Mouse (Mus musculus): ENCODE measurements around the gene Ube2j2. TPM values are rescaled to one million over a fixed set of nuclear protein-coding genes. Genes with fewer than 3 reads are reported as not detected.
A peak's percentile ranks its signal among the peaks of the same experiment; 100 is the strongest.

The Ube2j2 gene
- polyA plus RNA-seq, 1 experiment from 2014 or later: 91.6 TPM

DNA sequence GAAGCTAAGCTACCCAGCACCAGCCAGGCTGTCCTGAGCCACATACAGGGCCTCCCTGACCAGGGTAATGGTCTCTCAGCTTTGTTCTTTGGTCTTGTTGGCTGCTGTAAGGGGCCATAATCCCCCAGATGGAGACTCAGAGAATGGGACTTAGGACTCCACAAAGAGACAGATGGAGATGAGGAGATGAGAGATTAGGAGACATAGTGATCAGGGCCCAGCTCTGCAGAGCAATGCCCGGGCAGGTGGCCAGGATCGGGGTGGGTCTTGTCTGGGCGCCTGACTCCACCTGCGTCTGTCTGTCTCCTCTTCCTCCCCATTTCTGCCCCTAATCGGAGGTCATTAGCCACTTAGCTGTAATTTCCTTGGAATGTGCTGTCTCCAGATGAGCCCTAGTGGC is 26.7 kb downstream of the Ube2j2 start:
- no peak overlapping the region for H3K9ac ChIP-seq (ENCODE audit: low read depth, low read length)
- ATAC-seq (replicated peaks; ENCODE audit: insufficient number of reproducible peaks, low FRiP score, low TSS enrichment): no peak
- no peak overlapping the region for H3K4me3 ChIP-seq (ENCODE audit: low read depth, low read length)
- no peaks in the 10 kb centered on the region for H3K27me3 ChIP-seq (ENCODE audit: control insufficient read depth, insufficient read depth, low read length)
- H3K4me2 ChIP-seq: no peak overlapping the region
- no peaks in the 10 kb centered on the region; the same call in 1 of the 2 replicates for H3K36me3 ChIP-seq (ENCODE audit: control insufficient read depth, insufficient read depth, low read length)
- 78% methylated on average over 5 of the region's 5 CpGs for WGBS (ENCODE audit: insufficient replicate concordance)
- no peaks in the 10 kb centered on the region for H3K9me3 ChIP-seq (replicated peaks; ENCODE audit: control insufficient read depth, low read length)
- H3K4me1 ChIP-seq (ENCODE audit: control insufficient read depth, insufficient read depth, low read length): no peaks in the 10 kb centered on the region
- no peak overlapping the region for H3K27ac ChIP-seq (ENCODE audit: low read depth, low read length)

DNA sequence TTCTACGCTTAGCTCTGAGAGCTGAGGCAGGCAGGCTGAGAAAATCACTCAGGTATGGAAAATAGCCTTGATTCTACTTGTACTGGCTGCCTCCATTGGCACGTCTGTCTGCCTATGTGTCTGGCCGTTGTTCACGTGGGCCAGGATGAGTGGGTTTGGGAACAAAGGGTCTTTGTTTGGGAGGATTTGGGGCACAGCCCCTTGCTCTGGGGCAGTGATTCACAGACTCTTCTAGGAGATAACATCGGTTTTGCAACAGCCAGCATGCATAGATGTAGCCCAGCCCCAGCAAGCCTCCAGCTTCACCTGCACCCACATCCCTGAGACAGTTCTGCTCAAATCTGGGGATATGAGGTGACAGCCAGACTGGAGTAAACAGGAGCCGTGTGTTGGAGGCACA is 29.0 kb downstream of the Ube2j2 start:
- Histone ChIP-seq H3K9ac (ENCODE audit: low read depth, low read length) (no peak overlapping the region), H3K4me1 (ENCODE audit: control insufficient read depth, insufficient read depth, low read length) (no peaks in the 10 kb centered on the region), H3K27ac (ENCODE audit: low read depth, low read length) (no peak overlapping the region), H3K27me3 (ENCODE audit: control insufficient read depth, insufficient read depth, low read length) (no peaks in the 10 kb centered on the region), H3K36me3 (ENCODE audit: control insufficient read depth, insufficient read depth, low read length) (no peaks in the 10 kb centered on the region), H3K4me3 (ENCODE audit: low read depth, low read length) (no peak overlapping the region), H3K4me2 (no peak overlapping the region), H3K9me3 (replicated peaks; ENCODE audit: control insufficient read depth, low read length) (no peaks in the 10 kb centered on the region)
- no peak for ATAC-seq (replicated peaks; ENCODE audit: insufficient number of reproducible peaks, low FRiP score, low TSS enrichment)
- WGBS (ENCODE audit: insufficient replicate concordance): 78% methylated on average over 6 of the region's 6 CpGs

DNA sequence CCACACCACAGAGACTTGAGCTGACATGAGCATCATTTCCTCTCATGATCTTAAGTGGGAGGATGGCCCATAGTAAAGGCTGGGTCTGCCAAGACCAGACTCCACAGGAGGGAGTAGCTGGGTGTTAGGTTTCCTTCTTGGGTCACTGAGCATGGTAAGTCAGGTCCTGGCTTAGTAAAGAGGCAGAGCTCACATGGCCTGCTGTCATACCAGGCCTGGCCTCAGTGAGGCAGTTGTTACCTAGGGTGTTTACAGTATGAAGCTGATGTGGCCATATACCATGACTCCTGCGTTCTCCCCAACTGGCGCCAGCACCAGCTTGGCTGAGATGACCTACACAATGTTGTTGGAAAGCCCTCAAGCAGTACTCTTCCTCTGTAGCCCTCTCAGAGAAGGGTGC is 29.6 kb downstream of the Ube2j2 start:
- Histone ChIP-seq H3K4me1 (ENCODE audit: control insufficient read depth, insufficient read depth, low read length) (no peaks in the 10 kb centered on the region), H3K9ac (ENCODE audit: low read depth, low read length) (no peak overlapping the region), H3K36me3 (ENCODE audit: control insufficient read depth, insufficient read depth, low read length) (no peaks in the 10 kb centered on the region), H3K9me3 (replicated peaks; ENCODE audit: control insufficient read depth, low read length) (no peaks in the 10 kb centered on the region), H3K4me3 (ENCODE audit: low read depth, low read length) (no peak overlapping the region), H3K4me2 (no peak overlapping the region), H3K27me3 (ENCODE audit: control insufficient read depth, insufficient read depth, low read length) (no peaks in the 10 kb centered on the region), H3K27ac (ENCODE audit: low read depth, low read length) (no peak overlapping the region)
- no peak for ATAC-seq (replicated peaks; ENCODE audit: insufficient number of reproducible peaks, low FRiP score, low TSS enrichment)
- WGBS (ENCODE audit: insufficient replicate concordance): 76% methylated on average over 2 of the region's 2 CpGs

DNA sequence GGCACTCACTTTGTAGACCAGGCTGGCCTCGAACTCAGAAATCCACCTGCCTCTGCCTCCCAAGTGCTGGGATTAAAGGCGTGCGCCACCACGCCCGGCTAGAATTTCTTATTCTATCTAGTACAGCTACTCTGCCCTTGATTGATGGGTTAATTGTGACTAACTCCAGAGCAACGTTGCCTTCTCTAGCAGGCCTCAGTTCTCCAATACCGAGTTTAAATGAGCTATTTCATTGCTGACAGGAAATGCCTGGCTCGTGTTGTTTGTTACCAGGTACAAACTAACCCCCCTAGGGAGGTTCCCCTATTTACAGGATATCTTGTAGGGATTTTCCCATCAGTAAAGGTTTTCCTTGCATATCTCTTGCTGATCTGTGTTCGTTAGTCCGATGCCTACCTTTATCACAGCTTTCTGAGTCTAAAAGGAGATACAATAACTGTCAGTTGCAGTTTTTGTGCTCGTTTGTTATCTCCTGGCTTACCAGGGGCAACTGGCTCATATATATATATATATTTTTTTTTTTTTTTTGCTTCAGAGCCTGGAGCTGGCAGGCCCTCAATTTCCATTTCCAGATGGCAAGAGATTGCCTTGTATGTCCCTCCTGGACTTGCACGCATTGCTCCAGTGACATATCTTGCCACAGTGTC is 37.9 kb downstream of the Ube2j2 start:
- Histone ChIP-seq H3K9me3 (replicated peaks; ENCODE audit: control insufficient read depth, low read length) (no peaks in the 10 kb centered on the region), H3K27me3 (ENCODE audit: control insufficient read depth, insufficient read depth, low read length) (no peaks in the 10 kb centered on the region), H3K4me1 (ENCODE audit: control insufficient read depth, insufficient read depth, low read length) (no peaks in the 10 kb centered on the region), H3K9ac (ENCODE audit: low read depth, low read length) (no peak overlapping the region), H3K36me3 (ENCODE audit: control insufficient read depth, insufficient read depth, low read length) (no peaks in the 10 kb centered on the region), H3K4me3 (ENCODE audit: low read depth, low read length) (no peak overlapping the region), H3K4me2 (no peak overlapping the region), H3K27ac (ENCODE audit: low read depth, low read length) (no peak overlapping the region)
- 71% methylated on average over 12 of the region's 12 CpGs for WGBS (ENCODE audit: insufficient replicate concordance)
- ATAC-seq (replicated peaks; ENCODE audit: insufficient number of reproducible peaks, low FRiP score, low TSS enrichment): no peak

DNA sequence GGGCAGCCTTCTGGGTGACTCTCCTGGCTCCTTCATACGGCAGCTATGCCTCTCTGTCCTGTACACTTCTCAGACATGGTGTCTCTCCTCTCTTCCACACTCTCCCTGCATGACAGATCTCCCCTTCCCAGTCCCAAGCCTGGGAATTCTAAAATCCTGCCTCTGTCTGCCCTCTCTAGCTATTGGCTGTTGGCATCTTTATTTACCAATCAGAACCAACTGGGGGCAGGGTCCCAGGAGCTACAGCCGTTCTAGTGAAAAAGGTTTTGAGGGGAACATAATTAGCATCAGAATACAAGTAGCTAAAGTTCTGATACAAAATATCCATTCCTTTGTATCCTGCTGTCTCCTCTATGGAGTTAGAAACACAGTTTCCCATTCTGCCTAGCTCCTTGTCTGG is 40.2 kb downstream of the Ube2j2 start:
- H3K4me3 ChIP-seq (ENCODE audit: low read depth, low read length): no peak overlapping the region
- no peaks in the 10 kb centered on the region for H3K4me1 ChIP-seq (ENCODE audit: control insufficient read depth, insufficient read depth, low read length)
- H3K4me2 ChIP-seq: no peak overlapping the region
- ATAC-seq (replicated peaks; ENCODE audit: insufficient number of reproducible peaks, low FRiP score, low TSS enrichment): no peak
- no peaks in the 10 kb centered on the region for H3K36me3 ChIP-seq (ENCODE audit: control insufficient read depth, insufficient read depth, low read length)
- H3K9ac ChIP-seq (ENCODE audit: low read depth, low read length): no peak overlapping the region
- no peaks in the 10 kb centered on the region for H3K27me3 ChIP-seq (ENCODE audit: control insufficient read depth, insufficient read depth, low read length)
- H3K27ac ChIP-seq (ENCODE audit: low read depth, low read length): no peak overlapping the region
- WGBS (ENCODE audit: insufficient replicate concordance): 19% methylated on average over 2 of the region's 2 CpGs
- no peaks in the 10 kb centered on the region for H3K9me3 ChIP-seq (replicated peaks; ENCODE audit: control insufficient read depth, low read length)

DNA sequence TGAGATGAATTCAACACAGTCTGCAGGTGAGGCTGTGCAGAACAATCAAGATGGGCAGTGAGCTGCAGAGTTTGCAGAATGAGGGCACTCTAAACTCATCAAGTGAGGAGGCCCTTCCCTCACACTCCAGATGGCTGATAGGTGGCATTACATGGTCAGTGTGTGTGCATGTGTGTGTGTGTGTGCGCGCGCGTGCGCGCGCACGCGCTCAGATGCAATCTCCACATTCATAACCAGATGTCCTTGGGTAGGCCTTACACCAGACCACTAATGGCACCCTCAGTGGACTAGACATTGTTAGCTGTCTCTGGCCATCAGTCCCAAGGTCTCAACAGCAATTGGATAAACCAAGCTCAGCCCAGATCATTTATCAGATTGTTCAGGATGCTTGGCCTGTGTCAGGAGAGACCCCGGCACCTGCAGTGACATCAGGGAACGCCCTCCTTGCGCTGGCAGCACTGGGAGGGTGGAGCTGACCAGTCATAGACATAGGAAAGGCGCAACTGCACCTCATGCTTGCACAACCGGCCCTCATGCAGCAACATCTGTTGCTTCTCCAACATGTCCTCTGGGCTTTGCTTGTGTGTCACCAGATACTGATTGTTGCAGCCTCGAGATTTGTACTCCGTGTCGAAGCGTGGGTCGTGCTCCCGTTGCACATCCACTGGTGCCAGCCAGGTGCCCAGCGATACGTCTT is 47.7 kb downstream of the Ube2j2 start:
- peak overlapping the region; percentile 98 for H3K4me2 ChIP-seq
- 82% methylated on average over 22 of the region's 22 CpGs for WGBS (ENCODE audit: insufficient replicate concordance)

DNA sequence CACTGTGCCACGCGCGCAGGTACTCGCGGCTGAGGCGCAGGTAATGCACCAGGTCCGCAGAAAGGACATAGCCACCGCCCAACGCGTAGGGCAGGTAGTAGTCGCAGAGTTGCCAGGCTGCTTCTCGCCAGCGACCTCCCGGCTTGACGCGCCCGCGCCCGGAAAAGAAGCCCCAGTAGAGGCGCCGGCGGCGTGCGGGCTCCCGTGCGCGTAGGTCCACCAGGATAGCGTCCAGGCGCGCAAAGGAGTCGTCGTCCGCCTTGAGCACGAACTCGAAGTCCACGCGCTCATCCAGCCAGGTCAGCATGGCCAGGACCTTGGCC is 48.2 kb downstream of the Ube2j2 start:
- peak overlapping the region; percentile 96 for H3K27ac ChIP-seq (ENCODE audit: low read depth, low read length)
- H3K9me3 ChIP-seq (replicated peaks; ENCODE audit: control insufficient read depth, low read length): no peaks in the 10 kb centered on the region
- H3K27me3 ChIP-seq (ENCODE audit: control insufficient read depth, insufficient read depth, low read length): no peaks in the 10 kb centered on the region
- H3K4me1 ChIP-seq (ENCODE audit: control insufficient read depth, insufficient read depth, low read length): peaks cover 18% of the 10 kb centered on the region
- no peaks in the 10 kb centered on the region for H3K36me3 ChIP-seq (ENCODE audit: control insufficient read depth, insufficient read depth, low read length)
- peak overlapping the region; percentile 98 for H3K4me2 ChIP-seq
- peak overlapping the region; percentile 95 for H3K4me3 ChIP-seq (ENCODE audit: low read depth, low read length)
- peak overlapping the region; percentile 86 for H3K9ac ChIP-seq (ENCODE audit: low read depth, low read length)
- WGBS (ENCODE audit: insufficient replicate concordance): 21% methylated on average over 37 of the region's 37 CpGs
- peak; percentile 7; the same call in 1 of the 2 replicates for ATAC-seq (replicated peaks; ENCODE audit: insufficient number of reproducible peaks, low FRiP score, low TSS enrichment)

More for the DNA sequence above, 47.7 kb downstream of the Ube2j2 start:
- Histone ChIP-seq H3K27ac (ENCODE audit: low read depth, low read length) (no peak overlapping the region), H3K4me3 (ENCODE audit: low read depth, low read length) (peak overlapping the region; percentile 95), H3K36me3 (ENCODE audit: control insufficient read depth, insufficient read depth, low read length) (no peaks in the 10 kb centered on the region), H3K4me1 (ENCODE audit: control insufficient read depth, insufficient read depth, low read length) (peaks cover 18% of the 10 kb centered on the region), H3K9ac (ENCODE audit: low read depth, low read length) (peak overlapping the region; percentile 86), H3K9me3 (replicated peaks; ENCODE audit: control insufficient read depth, low read length) (no peaks in the 10 kb centered on the region), H3K27me3 (ENCODE audit: control insufficient read depth, insufficient read depth, low read length) (no peaks in the 10 kb centered on the region)
- ATAC-seq (replicated peaks; ENCODE audit: insufficient number of reproducible peaks, low FRiP score, low TSS enrichment): no peak

DNA sequence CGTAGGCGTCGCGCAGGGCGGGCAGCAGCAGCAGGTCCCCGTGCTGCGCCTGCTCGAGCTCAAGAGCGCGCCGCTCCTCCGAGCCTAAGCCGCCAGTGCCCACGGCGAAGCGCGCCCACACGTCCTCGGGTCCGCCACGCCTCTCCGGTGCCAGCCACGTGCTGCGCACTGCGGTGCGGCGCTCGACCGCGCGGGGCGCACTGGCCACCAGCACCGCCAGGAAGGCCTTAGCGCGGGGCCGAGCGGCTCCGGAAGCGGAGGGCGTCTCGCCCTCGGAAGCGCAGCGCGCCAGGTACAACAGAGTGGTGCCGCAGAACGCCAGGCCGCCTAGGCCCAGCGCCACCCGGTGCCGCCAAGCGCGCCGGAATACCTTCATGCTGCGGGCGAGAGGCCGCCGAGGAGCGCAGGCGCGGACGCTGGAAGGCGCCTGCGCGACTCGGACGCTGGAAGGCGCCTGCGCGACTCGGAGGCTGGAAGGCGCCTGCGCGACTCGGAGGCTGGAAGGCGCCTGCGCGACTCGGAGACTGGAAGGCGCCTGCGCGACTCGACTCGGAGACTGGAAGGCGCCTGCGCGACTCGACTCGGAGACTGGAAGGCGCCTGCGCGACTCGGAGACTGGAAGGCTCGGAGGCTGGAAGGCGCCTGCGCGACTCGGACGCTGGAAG is 48.7 kb downstream of the Ube2j2 start, which contains the start of the genes B3galt6 and Sdf4:
B3galt6 (minus strand) TSS at position 409 of the 665 bp plus-strand sequence.
Sdf4 (plus strand) TSS at position 632 of the 665 bp plus-strand sequence.
- Histone ChIP-seq H3K9me3 (replicated peaks; ENCODE audit: control insufficient read depth, low read length) (no peaks in the 10 kb centered on the region), H3K27ac (ENCODE audit: low read depth, low read length) (peak within 1 kb of the TSS; percentile 96), H3K4me2 (peak within 1 kb of the TSS; percentile 98), H3K4me3 (ENCODE audit: low read depth, low read length) (peak within 1 kb of the TSS; percentile 95), H3K27me3 (ENCODE audit: control insufficient read depth, insufficient read depth, low read length) (no peaks in the 10 kb centered on the region), H3K9ac (ENCODE audit: low read depth, low read length) (peak within 1 kb of the TSS; percentile 94), H3K36me3 (ENCODE audit: control insufficient read depth, insufficient read depth, low read length) (no peaks in the 10 kb centered on the region), H3K4me1 (ENCODE audit: control insufficient read depth, insufficient read depth, low read length) (peaks cover 18% of the 10 kb centered on the region)
- ATAC-seq (replicated peaks; ENCODE audit: insufficient number of reproducible peaks, low FRiP score, low TSS enrichment): peak; percentile 84
- under 1% methylated on average over 97 of the region's 99 CpGs for WGBS (ENCODE audit: insufficient replicate concordance)

All from heart, embryonic 11.5 days (tissue).